Mouse (Mus musculus) liver, adult 2 months (tissue): ENCODE results near the gene Arl15. TPM values are rescaled to one million over a fixed set of nuclear protein-coding genes. Genes with fewer than 3 reads are reported as not detected.

Experiments
- DNase-seq: peaks from one replicate; pipeline ENCODE4 v3.0.0-alpha.2; 2011; ENCODE audit warnings: low read depth, low spot score; ENCODE audit errors: extremely low read depth
- H3K27ac ChIP-seq: fragments of 200-500 bp; replicated peaks from 2 replicates; pipeline ENCODE4 v1.5.1; 2012; ENCODE audit warnings: low read depth, mild to moderate bottlenecking, control low read depth, inconsistent platforms, low read length; ENCODE audit not compliant: insufficient read depth
- H3K27me3 ChIP-seq: fragments of 200-500 bp; 2 replicates; pipeline ENCODE4 v1.6.1; 2012; ENCODE audit warnings: mild to moderate bottlenecking, moderate library complexity, low read length, inconsistent platforms; ENCODE audit not compliant: control insufficient read depth, insufficient read depth
- H3K36me3 ChIP-seq: fragments of 200-500 bp; 2 replicates; pipeline ENCODE4 v1.6.1; 2012; ENCODE audit warnings: low read length, inconsistent platforms; ENCODE audit not compliant: control insufficient read depth, insufficient read depth
- H3K4me1 ChIP-seq: fragments of 200-500 bp; 2 replicates; pipeline ENCODE4 v1.6.1; 2011; ENCODE audit warnings: low read length; ENCODE audit not compliant: control insufficient read depth, insufficient read depth
- H3K4me3 ChIP-seq: fragments of 200-500 bp; 2 replicates; pipeline ENCODE4 v1.5.1; 2011; ENCODE audit warnings: low read depth, mild to moderate bottlenecking, control low read depth, low read length, moderate library complexity; ENCODE audit not compliant: insufficient read depth
- H3K79me2 ChIP-seq: fragments of 200-500 bp; 2 replicates; pipeline ENCODE4 v1.6.1; 2012; ENCODE audit warnings: inconsistent platforms, mild to moderate bottlenecking, low read length, moderate library complexity; ENCODE audit not compliant: control insufficient read depth, insufficient read depth
- H3K9ac ChIP-seq: fragments of 200-500 bp; 2 replicates; pipeline ENCODE4 v1.6.1; 2012; ENCODE audit warnings: low read depth, mild to moderate bottlenecking, control low read depth, inconsistent platforms, low read length
- CTCF ChIP-seq: fragments of 200-500 bp; IDR thresholded peaks from 2 replicates; pipeline ENCODE4 v1.5.1; 2011; ENCODE audit warnings: low read depth, low read length, control low read depth
- POLR2A ChIP-seq: fragments of 200-500 bp; IDR thresholded peaks from 2 replicates; pipeline ENCODE4 v1.6.1; 2011; ENCODE audit warnings: low read length, control low read depth; ENCODE audit not compliant: insufficient read depth; ENCODE audit errors: extremely low read depth
- WGBS: fragments of 180-500 bp; shearing (Covaris S2); methylation state at CpG from one replicate; pipeline ENCODE4 v1.1.7; 2018; 5-methylcytosine and 5-hydroxymethylcytosine counted together
- polyA plus RNA-seq: library from polyadenylated mRNA; depleted of rRNA; stranded (reverse); fragments of >200 nt; gene quantifications from 2 replicates; pipeline ENCODE4 v1.2.3, GENCODE M21; 2012
- total RNA-seq: library from RNA; depleted of rRNA; stranded (reverse); fragments of >200 nt; gene quantifications from 2 replicates; pipeline ENCODE4 v1.2.3, GENCODE M21; 2014

The Arl15 gene
- total and polyA plus RNA-seq, 2 experiments, result 1.9 to 6.5 TPM

- WGBS, result 93% methylated on average over 4 of the region's 4 CpGs
- Histone ChIP-seq H3K9ac (no peak overlapping the region), H3K27ac (no peak overlapping the region)
These were observed 320.8 kb downstream of the Arl15 start for GRCm38 (mm10) chr13:114115106-114115505.

DNA sequence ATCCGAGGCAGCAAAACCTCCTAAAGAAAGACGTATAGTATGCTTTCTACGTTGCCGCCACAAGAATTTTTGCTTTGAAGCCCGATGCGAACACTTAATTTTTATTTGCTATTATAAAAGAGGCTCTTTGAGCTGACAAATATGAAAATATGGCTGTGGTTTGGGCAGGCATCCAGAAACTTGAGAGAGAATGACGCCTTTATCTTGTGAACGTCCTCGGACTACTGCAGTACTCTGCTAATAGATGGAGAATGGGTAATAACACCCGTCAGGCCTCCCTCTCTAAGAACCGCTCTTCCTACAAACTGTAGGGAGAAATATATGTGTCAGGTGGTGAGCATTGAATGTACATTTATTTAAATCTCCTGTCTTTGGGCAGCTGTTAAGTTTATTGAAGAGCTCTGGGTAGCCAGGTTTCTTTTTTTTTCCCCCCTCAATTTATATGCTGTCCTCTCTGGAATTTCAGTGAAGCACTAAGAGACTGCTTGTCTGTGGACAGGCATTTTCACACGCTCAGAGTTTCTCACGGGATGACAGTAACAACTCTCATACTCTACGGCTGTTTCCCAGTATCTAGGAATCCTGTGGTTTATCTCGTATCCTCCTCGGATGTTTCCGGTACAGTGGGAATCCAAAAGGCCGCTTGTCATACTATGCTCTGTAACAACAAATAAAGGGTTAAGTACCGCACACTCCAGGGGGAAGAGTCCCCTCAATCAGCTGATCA, 324.0 kb downstream of the Arl15 start:
- no peak for DNase-seq
- H3K27me3 ChIP-seq, result no peaks in the 10 kb centered on the region
- TF ChIP-seq CTCF (no peak), POLR2A (no peak)
- no peak overlapping the region for H3K4me3 ChIP-seq
- no peak overlapping the region for H3K9ac ChIP-seq
- peaks cover 3% of the 10 kb centered on the region; the same call in 1 of the 2 replicates for H3K36me3 ChIP-seq
- 88% methylated on average over 19 of the region's 19 CpGs for WGBS
- H3K79me2 ChIP-seq, result no peaks in the 10 kb centered on the region
- H3K4me1 ChIP-seq, result no peaks in the 10 kb centered on the region
- H3K27ac ChIP-seq, result no peak overlapping the region

More at GRCm38 (mm10) chr13:114115106-114115505, 320.8 kb downstream of the Arl15 start:
- DNase-seq, result no peak
- no peak for TF ChIP-seq POLR2A
- TF ChIP-seq CTCF, result no peak
- no peaks in the 10 kb centered on the region for H3K27me3 ChIP-seq
- no peaks in the 10 kb centered on the region for H3K4me1 ChIP-seq
- no peaks in the 10 kb centered on the region for H3K79me2 ChIP-seq
- no peak overlapping the region for H3K4me3 ChIP-seq
- peaks cover 3% of the 10 kb centered on the region; the same call in 1 of the 2 replicates for H3K36me3 ChIP-seq

GRCm38 (mm10) chr13:114119816-114120215, 325.5 kb downstream of the Arl15 start:
- DNase-seq, result no peak
- TF ChIP-seq POLR2A (no peak), CTCF (no peak)
- no peaks in the 10 kb centered on the region for H3K79me2 ChIP-seq
- no peak overlapping the region for H3K27ac ChIP-seq
- no peak overlapping the region for H3K9ac ChIP-seq
- H3K4me1 ChIP-seq, result no peaks in the 10 kb centered on the region
- peaks cover 3% of the 10 kb centered on the region; the same call in 1 of the 2 replicates for H3K36me3 ChIP-seq
- H3K4me3 ChIP-seq, result no peak overlapping the region
- no peaks in the 10 kb centered on the region for H3K27me3 ChIP-seq
- 94% methylated on average over 4 of the region's 4 CpGs for WGBS

GRCm38 (mm10) chr13:114121591-114121990, 327.3 kb downstream of the Arl15 start:
- TF ChIP-seq CTCF (no peak), POLR2A (no peak)
- no peak for DNase-seq
- WGBS, result 89% methylated on average over 9 of the region's 9 CpGs
- H3K79me2 ChIP-seq, result no peaks in the 10 kb centered on the region
- H3K36me3 ChIP-seq, result peaks cover 5% of the 10 kb centered on the region; the same call in 1 of the 2 replicates
- H3K4me3 ChIP-seq, result no peak overlapping the region
- H3K9ac ChIP-seq, result no peak overlapping the region
- H3K4me1 ChIP-seq, result no peaks in the 10 kb centered on the region
- no peaks in the 10 kb centered on the region for H3K27me3 ChIP-seq
- no peak overlapping the region for H3K27ac ChIP-seq

GRCm38 (mm10) chr13:114123391-114123790, 329.1 kb downstream of the Arl15 start:
- 94% methylated on average over 3 of the region's 3 CpGs for WGBS
- no peak overlapping the region for H3K4me3 ChIP-seq
- no peaks in the 10 kb centered on the region for H3K79me2 ChIP-seq
- DNase-seq, result no peak
- H3K27me3 ChIP-seq, result no peaks in the 10 kb centered on the region
- no peak overlapping the region for H3K27ac ChIP-seq
- H3K4me1 ChIP-seq, result no peaks in the 10 kb centered on the region
- no peak overlapping the region for H3K9ac ChIP-seq
- peaks cover 5% of the 10 kb centered on the region; the same call in 1 of the 2 replicates for H3K36me3 ChIP-seq
- TF ChIP-seq CTCF, result no peak
- TF ChIP-seq POLR2A, result no peak

DNA sequence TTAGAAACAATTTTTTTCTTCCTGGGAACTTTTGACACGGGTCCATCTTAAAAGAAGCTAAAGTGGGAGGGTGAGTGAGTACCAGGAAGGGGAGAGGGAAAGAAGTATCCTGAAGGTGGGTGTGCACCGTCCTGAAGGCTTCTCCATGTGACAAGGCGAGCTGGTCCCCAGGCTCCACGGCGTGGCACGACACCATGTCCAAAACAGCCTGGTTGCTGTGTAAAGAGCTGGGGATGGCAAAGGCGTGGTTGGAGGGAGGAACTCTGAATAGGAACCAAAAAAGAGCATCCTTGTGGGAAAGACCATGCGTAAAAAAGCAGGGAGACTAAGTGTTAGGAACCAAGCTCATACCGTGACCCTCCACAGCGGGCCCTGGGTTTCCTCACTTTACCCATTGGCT, 330.1 kb downstream of the Arl15 start:
- no peak for DNase-seq
- WGBS, result 94% methylated on average over 10 of the region's 10 CpGs
- no peak overlapping the region for H3K27ac ChIP-seq
- H3K27me3 ChIP-seq, result no peaks in the 10 kb centered on the region
- no peak for TF ChIP-seq POLR2A
- no peak for TF ChIP-seq CTCF
- H3K4me1 ChIP-seq, result no peaks in the 10 kb centered on the region
- H3K4me3 ChIP-seq, result no peak overlapping the region
- peaks cover 2% of the 10 kb centered on the region; the same call in 1 of the 2 replicates for H3K36me3 ChIP-seq
- no peaks in the 10 kb centered on the region for H3K79me2 ChIP-seq
- no peak overlapping the region for H3K9ac ChIP-seq
